Mouse (Mus musculus) limb, embryonic 13.5 days (tissue): ENCODE results near the gene Rpusd3. TPM values are rescaled to one million over a fixed set of nuclear protein-coding genes. Genes with fewer than 3 reads are reported as not detected.

Source experiments
- ATAC-seq: fragments of 200-750 bp; cut with Nextera tagmentation; 2 replicates; pipeline ENCODE4 v1.8.0; 2017; ENCODE audit warnings: low read depth, moderate number of reproducible peaks, moderate TSS enrichment; ENCODE audit not compliant: low FRiP score
- H3K27ac ChIP-seq: fragments of 300-500 bp; sonication (generic); 2 replicates; pipeline ENCODE4 v1.5.1; 2015; ENCODE audit warnings: inconsistent platforms, mild to moderate bottlenecking, moderate library complexity
- H3K27me3 ChIP-seq: fragments of 300-500 bp; sonication (generic); 2 replicates; pipeline ENCODE4 v1.6.1; 2015; ENCODE audit warnings: mild to moderate bottlenecking, inconsistent platforms
- H3K36me3 ChIP-seq: fragments of 300-500 bp; sonication (generic); 2 replicates; pipeline ENCODE4 v1.6.1; 2015; ENCODE audit warnings: inconsistent platforms, mild to moderate bottlenecking, moderate library complexity
- H3K4me1 ChIP-seq: fragments of 300-500 bp; sonication (generic); 2 replicates; pipeline ENCODE4 v1.6.1; 2015; ENCODE audit warnings: inconsistent platforms
- H3K4me2 ChIP-seq: fragments of 300-500 bp; sonication (generic); replicated peaks from 2 replicates; pipeline ENCODE4 v1.6.1; 2015; ENCODE audit warnings: inconsistent platforms, mild to moderate bottlenecking, moderate library complexity
- H3K4me3 ChIP-seq: fragments of 300-500 bp; sonication (generic); 2 replicates; pipeline ENCODE4 v1.5.1; 2015; ENCODE audit warnings: moderate library complexity, mild to moderate bottlenecking, inconsistent platforms
- H3K9ac ChIP-seq: fragments of 300-500 bp; sonication (generic); 2 replicates; pipeline ENCODE4 v1.6.1; 2015; ENCODE audit warnings: mild to moderate bottlenecking, inconsistent platforms
- H3K9me3 ChIP-seq: fragments of 300-500 bp; sonication (generic); 2 replicates; pipeline ENCODE4 v1.6.1; 2016; ENCODE audit warnings: inconsistent platforms
- WGBS: fragments of 180-500 bp; shearing (Covaris S2); methylation state at CpG from one replicate; pipeline ENCODE4 v1.1.7; 2015; 5-methylcytosine and 5-hydroxymethylcytosine counted together
- polyA plus RNA-seq: library from polyadenylated mRNA; unstranded; fragments of >200 nt; fragmentation: Nextera tagmentation; extraction: Ambion mirVana; gene quantifications from 2 replicates; pipeline ENCODE4 v1.2.1, GENCODE M21; 2015

Gene Rpusd3
- polyA plus RNA-seq, 1 experiment from 2014 or later, result 27.1 TPM

DNA sequence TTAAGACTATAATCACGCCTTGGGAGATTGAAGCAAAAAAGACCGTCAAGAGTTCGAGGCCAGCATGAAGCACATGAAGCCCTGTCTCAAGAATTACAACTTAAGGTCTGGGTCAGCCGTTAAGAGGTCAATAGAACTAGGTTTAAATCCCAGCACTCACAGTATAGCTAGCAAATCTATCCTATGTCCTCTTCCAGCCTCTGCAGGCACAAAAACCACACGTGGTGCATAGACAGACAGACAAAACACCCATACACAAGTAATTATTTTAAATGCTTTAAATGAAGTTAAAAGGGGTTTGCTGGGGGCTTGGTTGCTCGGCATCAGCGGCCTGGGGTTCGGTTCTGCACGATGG, 22.9 kb upstream of the Rpusd3 start:
- Histone ChIP-seq H3K27me3 (no peaks in the 10 kb centered on the region), H3K4me3 (peak overlapping the region; percentile 98), H3K9ac (peak overlapping the region; percentile 97), H3K4me2 (peak overlapping the region; percentile 87), H3K9me3 (no peaks in the 10 kb centered on the region), H3K36me3 (peaks cover 15% of the 10 kb centered on the region), H3K4me1 (peaks cover 8% of the 10 kb centered on the region), H3K27ac (0 out of 2 replicates have a peak overlapping the region, but pooled peaks have one; percentile 15)
- WGBS, result 41% methylated on average over 9 of the region's 9 CpGs
- ATAC-seq, result peak; percentile 16; the same call in 1 of the 2 replicates

DNA sequence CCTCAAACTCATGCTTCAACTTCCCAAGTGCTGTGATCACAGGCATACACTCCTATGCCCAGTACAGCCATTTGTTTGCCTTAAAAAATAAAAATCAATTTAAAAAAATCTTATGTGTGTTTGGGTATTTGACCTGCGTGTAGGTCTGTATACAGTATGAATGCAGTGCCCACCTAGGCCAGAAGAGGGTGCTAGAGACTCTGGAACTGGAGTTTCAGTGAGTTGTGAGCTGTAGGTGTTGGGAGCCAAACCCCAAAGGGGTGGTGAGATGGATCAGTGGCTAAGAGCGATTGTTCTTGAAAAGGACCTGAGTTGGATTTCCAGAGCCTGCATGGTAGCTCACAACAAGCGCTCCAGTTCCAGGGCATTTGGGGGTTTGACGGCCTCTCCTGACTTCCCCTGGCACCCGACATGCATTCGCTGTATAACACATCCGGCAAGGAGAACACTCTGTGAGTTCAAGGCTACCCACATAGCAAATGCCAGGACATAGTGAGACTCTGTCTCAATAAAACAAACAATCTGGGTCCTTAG, 22.1 kb upstream of the Rpusd3 start:
- Histone ChIP-seq H3K4me2 (no peak overlapping the region), H3K36me3 (peaks cover 6% of the 10 kb centered on the region), H3K27ac (no peak overlapping the region), H3K4me3 (no peak overlapping the region), H3K9ac (no peak overlapping the region), H3K4me1 (peaks cover 8% of the 10 kb centered on the region), H3K27me3 (no peaks in the 10 kb centered on the region), H3K9me3 (no peaks in the 10 kb centered on the region)
- WGBS, result 52% methylated on average over 7 of the region's 7 CpGs
- no peak for ATAC-seq

DNA sequence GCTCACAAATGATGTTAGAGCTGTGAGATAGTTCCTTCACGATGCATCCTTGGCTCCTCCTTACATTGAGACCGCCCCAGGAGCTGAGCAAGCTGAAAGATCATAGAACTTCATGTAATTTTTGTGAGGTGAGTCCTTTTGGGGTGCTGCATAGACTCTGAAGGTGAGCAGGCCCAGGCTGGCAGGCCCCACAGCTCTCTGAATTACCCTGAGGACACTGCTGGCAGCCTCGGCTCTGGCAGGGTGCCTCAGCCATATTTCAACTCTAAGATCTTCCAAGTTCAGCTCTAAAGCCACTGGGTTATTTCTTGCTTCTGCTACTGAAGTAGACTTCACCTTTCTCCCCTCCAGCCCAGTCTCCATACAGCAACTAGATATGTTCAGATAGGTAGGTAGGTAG, 21.5 kb upstream of the Rpusd3 start:
- no peak for ATAC-seq
- Histone ChIP-seq H3K4me3 (no peak overlapping the region), H3K27me3 (no peaks in the 10 kb centered on the region), H3K27ac (no peak overlapping the region), H3K9ac (no peak overlapping the region), H3K9me3 (no peaks in the 10 kb centered on the region), H3K4me1 (peaks cover 8% of the 10 kb centered on the region), H3K36me3 (peaks cover 3% of the 10 kb centered on the region; the same call in 1 of the 2 replicates), H3K4me2 (no peak overlapping the region)
- WGBS, result 77% methylated on average over 3 of the region's 3 CpGs

DNA sequence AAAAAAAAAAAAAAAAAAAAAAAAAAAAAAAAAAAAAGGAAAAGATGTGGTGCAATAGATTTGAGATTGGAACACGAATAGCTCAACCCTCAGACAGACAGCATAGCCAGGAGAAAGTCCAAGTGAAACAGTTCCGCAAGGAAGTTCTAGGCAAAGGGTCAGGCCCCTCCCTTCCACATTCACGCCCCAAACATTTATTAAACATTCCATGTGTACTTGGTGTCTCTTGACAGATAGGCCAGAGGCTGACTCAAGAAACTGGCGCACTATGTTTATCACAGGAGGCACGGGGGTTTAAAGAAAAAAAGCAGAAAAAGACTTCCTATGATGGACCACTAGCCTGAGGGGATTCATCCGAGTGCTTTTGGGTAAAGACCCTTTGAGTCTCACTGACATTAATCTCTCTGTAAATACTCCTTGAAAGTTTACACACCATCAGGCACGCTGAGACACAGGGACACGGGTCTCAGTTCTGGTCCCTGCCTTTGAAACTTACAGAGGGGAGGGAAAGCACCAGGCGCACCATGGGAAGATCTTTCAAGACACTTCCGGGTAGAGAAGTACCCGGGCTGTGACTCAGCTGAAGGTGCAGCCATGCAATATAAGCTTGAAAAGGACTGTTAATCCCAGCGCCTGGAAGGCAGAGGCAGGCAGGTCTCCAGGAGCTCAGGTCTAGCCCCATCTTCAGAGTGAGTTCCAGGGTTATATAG, 19.7 kb upstream of the Rpusd3 start:
- no peak overlapping the region for H3K27ac ChIP-seq
- H3K4me3 ChIP-seq, result no peak overlapping the region
- no peaks in the 10 kb centered on the region for H3K27me3 ChIP-seq
- no peak for ATAC-seq
- H3K9me3 ChIP-seq, result no peaks in the 10 kb centered on the region
- no peaks in the 10 kb centered on the region for H3K36me3 ChIP-seq
- H3K4me1 ChIP-seq, result peaks cover 8% of the 10 kb centered on the region
- no peak overlapping the region for H3K4me2 ChIP-seq
- H3K9ac ChIP-seq, result no peak overlapping the region
- 62% methylated on average over 12 of the region's 12 CpGs for WGBS

DNA sequence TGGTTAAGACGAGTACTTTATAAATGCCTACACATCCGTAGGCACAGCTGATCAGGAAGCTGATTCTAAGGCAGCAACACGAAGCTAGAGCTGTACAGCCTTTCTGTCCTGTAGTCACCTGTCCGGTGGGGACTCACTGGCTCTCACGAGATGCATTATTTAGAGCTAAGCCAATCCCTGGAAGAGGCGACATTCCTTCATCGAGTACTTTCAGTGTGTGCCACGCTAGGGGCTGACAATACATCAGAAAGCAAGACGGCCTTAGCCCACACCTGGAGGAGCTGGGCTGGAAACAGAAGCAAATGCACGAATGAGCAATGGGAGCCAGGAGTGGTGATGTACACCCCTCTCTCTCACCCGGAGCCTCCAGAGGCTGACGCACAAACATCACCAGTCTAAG, 18.0 kb upstream of the Rpusd3 start:
- ATAC-seq, result no peak
- Histone ChIP-seq H3K4me3 (no peak overlapping the region), H3K27me3 (no peaks in the 10 kb centered on the region), H3K27ac (no peak overlapping the region), H3K9ac (no peak overlapping the region), H3K9me3 (no peaks in the 10 kb centered on the region), H3K4me2 (no peak overlapping the region), H3K36me3 (no peaks in the 10 kb centered on the region), H3K4me1 (no peaks in the 10 kb centered on the region)
- WGBS, result 75% methylated on average over 12 of the region's 12 CpGs

DNA sequence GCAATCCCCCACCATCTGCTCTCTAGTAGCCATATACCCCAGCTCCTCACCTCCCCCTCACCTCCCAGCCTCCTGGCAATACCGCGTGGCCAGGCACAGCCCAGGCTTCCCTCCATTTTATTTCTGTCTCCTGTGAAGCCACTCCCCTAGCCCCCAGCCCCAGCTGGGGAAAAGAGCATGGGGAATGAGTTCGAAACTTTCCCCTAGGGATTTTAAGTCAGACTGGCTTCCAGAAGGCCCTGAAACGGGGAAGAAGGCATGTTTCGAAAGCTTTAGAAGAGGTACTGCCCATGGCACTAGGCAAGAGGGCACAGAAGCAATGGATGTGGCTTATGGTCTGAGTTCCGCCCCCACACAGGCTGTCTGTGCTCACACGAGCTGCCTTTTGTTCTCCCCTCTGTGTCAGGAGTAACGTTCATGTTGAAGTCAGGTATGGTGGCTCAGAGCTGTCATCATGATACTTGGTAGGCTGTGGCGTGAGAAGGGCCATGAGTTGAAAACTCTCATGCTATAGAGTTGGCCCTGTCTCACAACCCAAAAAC, 16.6 kb upstream of the Rpusd3 start, which contains the start of gene Cidec:
Cidec (minus strand) TSS at position 97 of the 542 bp plus-strand sequence.
- Histone ChIP-seq H3K27me3 (no peaks in the 10 kb centered on the region), H3K36me3 (no peaks in the 10 kb centered on the region), H3K4me2 (no peak within 1 kb of the TSS), H3K9ac (no peak within 1 kb of the TSS), H3K9me3 (no peaks in the 10 kb centered on the region), H3K27ac (no peak within 1 kb of the TSS), H3K4me3 (no peak within 1 kb of the TSS), H3K4me1 (no peaks in the 10 kb centered on the region)
- ATAC-seq, result no peak
- WGBS, result 73% methylated on average over 9 of the region's 9 CpGs

DNA sequence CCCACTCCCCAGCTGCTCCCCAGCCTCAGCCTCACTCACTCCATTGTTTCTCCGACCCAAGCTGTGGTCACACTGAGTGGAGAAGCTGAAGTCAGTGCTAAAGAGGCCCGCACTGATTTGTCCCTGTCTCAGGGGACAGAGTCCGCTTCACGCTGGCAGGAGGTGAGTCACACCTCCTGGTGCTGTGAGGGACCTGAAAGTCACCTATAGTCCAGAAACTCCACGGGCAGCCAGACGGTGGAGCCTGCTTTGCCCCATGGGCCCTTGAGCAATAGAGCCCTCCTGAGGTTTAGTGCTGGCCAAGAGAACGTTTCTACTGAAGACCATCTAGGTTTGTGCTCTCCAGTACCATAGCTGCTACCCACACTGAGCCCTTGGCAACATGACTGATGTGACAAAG, 15.6 kb upstream of the Rpusd3 start:
- 72% methylated on average over 7 of the region's 7 CpGs for WGBS
- no peak for ATAC-seq
- no peak overlapping the region for H3K27ac ChIP-seq

DNA sequence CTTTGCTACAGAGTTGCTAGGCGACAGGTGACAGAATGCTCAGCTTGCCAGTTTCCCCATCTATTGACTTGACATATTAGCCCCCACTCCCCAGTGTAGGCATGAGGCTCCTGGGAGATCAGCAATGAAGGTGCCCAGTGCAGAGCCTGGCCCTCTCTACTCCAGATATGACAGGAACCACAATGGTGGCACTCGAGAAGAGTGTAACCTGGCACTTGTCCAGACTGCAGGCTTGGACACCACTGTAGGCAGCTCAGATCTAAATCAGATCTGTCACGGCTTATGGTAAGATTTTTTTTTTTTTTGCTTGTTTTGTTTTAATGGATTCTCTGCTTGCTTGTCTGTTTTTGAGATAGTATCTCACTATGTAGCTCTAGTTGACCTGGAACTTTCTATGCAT, 14.5 kb upstream of the Rpusd3 start:
- Histone ChIP-seq H3K27me3 (no peaks in the 10 kb centered on the region), H3K4me2 (no peak overlapping the region), H3K36me3 (no peaks in the 10 kb centered on the region), H3K27ac (no peak overlapping the region), H3K9me3 (no peaks in the 10 kb centered on the region), H3K4me1 (no peaks in the 10 kb centered on the region), H3K4me3 (no peak overlapping the region), H3K9ac (no peak overlapping the region)
- ATAC-seq, result no peak
- 76% methylated on average over 3 of the region's 3 CpGs for WGBS

More for the DNA sequence above, 15.6 kb upstream of the Rpusd3 start:
- Histone ChIP-seq H3K36me3 (no peaks in the 10 kb centered on the region), H3K4me1 (no peaks in the 10 kb centered on the region), H3K9ac (no peak overlapping the region), H3K27me3 (no peaks in the 10 kb centered on the region), H3K4me2 (no peak overlapping the region), H3K9me3 (no peaks in the 10 kb centered on the region), H3K4me3 (no peak overlapping the region)

DNA sequence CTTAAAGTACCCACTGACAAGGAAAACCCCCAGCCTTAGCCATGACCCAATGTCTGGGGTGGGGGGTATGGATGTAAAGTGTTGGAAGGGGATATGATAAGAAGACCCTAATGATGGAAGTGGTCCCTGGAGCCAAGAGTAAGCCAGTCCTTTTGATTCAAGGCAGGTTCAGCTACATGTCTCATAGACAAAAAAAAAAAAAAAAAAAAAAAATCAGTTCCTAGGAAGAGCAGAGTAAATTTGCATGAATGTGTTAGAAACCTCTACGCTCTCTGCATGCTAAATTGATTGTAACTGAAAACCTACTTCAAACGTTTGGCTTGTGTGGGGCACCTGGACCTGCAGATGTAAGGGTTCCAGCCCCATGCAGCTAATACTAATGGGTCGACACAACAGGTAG, 12.7 kb upstream of the Rpusd3 start:
- ATAC-seq, result no peak
- no peak overlapping the region for H3K27ac ChIP-seq
- no peaks in the 10 kb centered on the region for H3K27me3 ChIP-seq
- H3K4me3 ChIP-seq, result no peak overlapping the region
- no peak overlapping the region for H3K4me2 ChIP-seq
- 51% methylated on average over 3 of the region's 3 CpGs for WGBS
- H3K4me1 ChIP-seq, result no peaks in the 10 kb centered on the region
- H3K9ac ChIP-seq, result no peak overlapping the region
- no peaks in the 10 kb centered on the region for H3K36me3 ChIP-seq
- H3K9me3 ChIP-seq, result peaks cover 4% of the 10 kb centered on the region

DNA sequence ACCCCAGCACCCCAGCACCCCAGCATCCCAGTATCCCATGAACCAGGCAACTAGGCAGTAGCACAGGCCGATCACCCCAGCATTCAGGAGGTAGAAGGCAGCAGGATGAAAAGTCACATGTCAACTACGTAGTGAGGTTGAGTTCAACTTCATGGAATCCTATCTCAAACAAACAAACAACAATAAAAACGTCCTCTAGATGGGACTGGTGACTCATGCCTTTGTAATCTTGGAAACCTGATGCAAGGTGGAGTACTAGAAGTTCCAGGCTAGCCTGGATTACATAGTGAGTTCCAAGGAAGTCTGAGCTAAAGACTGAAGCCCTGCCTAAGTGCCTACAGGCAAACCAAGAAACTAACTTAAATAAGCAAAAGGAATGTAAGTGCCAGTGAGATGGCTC, 11.7 kb upstream of the Rpusd3 start:
- Histone ChIP-seq H3K9ac (no peak overlapping the region), H3K9me3 (peaks cover 4% of the 10 kb centered on the region), H3K4me1 (no peaks in the 10 kb centered on the region), H3K27ac (no peak overlapping the region), H3K4me3 (no peak overlapping the region), H3K4me2 (no peak overlapping the region), H3K27me3 (no peaks in the 10 kb centered on the region), H3K36me3 (no peaks in the 10 kb centered on the region)
- ATAC-seq, result no peak
- 58% methylated on average over 3 of the region's 3 CpGs for WGBS

DNA sequence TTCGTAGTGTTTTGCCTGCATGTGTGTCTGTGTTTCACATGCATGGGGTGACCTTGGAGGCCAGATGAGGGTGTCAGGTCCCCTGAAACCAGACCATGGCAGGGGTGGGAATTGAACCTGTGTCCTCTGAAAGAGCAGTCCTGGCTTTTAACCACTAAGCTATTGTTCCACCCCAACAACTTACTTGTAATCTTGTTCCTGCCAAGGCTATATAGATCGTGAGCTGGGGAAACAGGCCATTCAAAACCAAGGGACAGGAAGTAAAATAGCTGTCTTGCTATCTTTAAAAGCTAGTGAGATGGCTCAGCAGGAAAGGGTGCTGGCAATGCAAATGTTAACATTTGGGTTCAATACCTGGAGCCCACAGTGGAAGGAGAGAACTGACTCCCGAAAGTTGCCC, 10.8 kb upstream of the Rpusd3 start:
- Histone ChIP-seq H3K9me3 (peaks cover 4% of the 10 kb centered on the region), H3K36me3 (no peaks in the 10 kb centered on the region), H3K27me3 (no peaks in the 10 kb centered on the region), H3K27ac (no peak overlapping the region), H3K4me2 (no peak overlapping the region), H3K4me1 (no peaks in the 10 kb centered on the region), H3K4me3 (no peak overlapping the region), H3K9ac (no peak overlapping the region)
- no peak for ATAC-seq
- 76% methylated on average over 3 of the region's 3 CpGs for WGBS

DNA sequence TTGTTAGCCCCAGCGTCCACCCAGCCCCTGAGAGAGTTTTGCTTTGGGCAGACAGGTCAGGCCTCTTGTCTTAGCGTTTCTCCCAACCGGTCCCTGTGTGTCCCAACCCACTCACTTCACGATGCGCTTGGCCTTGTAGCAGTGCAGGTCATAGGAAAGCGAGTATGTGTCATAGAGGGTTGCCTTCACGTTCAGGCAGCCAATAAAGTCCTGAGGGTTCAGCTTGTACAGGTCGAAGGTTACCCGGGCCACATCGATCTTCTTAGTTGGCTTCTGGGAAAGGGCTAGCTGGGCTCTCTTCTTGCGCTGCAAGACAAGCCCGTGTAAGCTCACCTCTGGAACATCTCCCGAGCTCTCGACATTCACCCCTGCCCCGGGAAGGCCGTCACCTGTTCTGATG, 8.9 kb upstream of the Rpusd3 start:
- Histone ChIP-seq H3K4me2 (no peak overlapping the region), H3K4me1 (no peaks in the 10 kb centered on the region), H3K9me3 (peaks cover 4% of the 10 kb centered on the region), H3K4me3 (no peak overlapping the region), H3K27me3 (no peaks in the 10 kb centered on the region), H3K36me3 (no peaks in the 10 kb centered on the region), H3K27ac (no peak overlapping the region), H3K9ac (no peak overlapping the region)
- no peak for ATAC-seq
- 91% methylated on average over 16 of the region's 16 CpGs for WGBS

DNA sequence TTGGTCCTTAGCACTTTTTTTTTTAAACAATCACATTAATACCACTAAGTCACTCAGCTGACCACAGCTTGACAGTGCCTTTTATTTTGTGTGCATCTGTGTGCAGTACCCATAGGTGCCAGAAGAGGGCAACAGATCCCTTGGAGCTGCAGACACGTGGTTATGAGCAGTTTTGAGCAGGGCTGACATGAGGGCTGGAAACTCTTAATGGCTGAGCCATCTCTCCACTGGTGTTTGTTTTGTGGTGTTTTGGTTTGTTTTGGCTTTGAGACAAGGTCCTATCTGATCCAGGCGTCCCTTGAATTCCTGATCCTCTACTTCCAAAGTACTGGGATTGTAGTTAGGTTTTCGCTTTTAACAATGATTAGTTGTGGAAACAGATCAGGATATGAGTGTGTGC, 8.3 kb upstream of the Rpusd3 start:
- no peak overlapping the region for H3K4me3 ChIP-seq
- 63% methylated on average over 3 of the region's 3 CpGs for WGBS
- H3K9ac ChIP-seq, result no peak overlapping the region
- H3K4me1 ChIP-seq, result no peaks in the 10 kb centered on the region
- no peak overlapping the region for H3K27ac ChIP-seq
- no peaks in the 10 kb centered on the region for H3K36me3 ChIP-seq
- ATAC-seq, result no peak
- peaks cover 4% of the 10 kb centered on the region for H3K9me3 ChIP-seq
- no peaks in the 10 kb centered on the region for H3K27me3 ChIP-seq
- no peak overlapping the region for H3K4me2 ChIP-seq
